Mouse (Mus musculus) ES-E14 (cell line): ENCODE results near the gene Olfr640.

Experiments
- HCFC1 ChIP-seq: IDR thresholded peaks from 2 replicates; pipeline ENCODE4 v1.6.1; 2012; ENCODE audit warnings: low read length, inconsistent platforms, borderline replicate concordance; ENCODE audit not compliant: insufficient read depth
- MAFK ChIP-seq: IDR thresholded peaks from 2 replicates; pipeline ENCODE4 v1.6.1; 2014; ENCODE audit warnings: mild to moderate bottlenecking, low read depth, low read length, inconsistent platforms; ENCODE audit not compliant: insufficient read depth
- ZC3H11A ChIP-seq: IDR thresholded peaks from 2 replicates; pipeline ENCODE4 v1.6.1; 2012; ENCODE audit warnings: low read depth, mild to moderate bottlenecking, inconsistent platforms, low read length, borderline replicate concordance

- TF ChIP-seq MAFK = no peak
- no peak for TF ChIP-seq ZC3H11A
- TF ChIP-seq HCFC1 = no peak
Observed at GRCm38 (mm10) chr7:104025473-104025872, at the start of gene Olfr640.
